Mouse (Mus musculus) kidney, adult 2 months (tissue): ENCODE measurements at regions not wholly inside any gene's neighbourhood (a gene's known extent, or its start where the extent isn't known, plus 50 kb on each side); places are given as distances from the start of the nearest gene placed in this dataset.

Source experiments
- DNase-seq: peaks from one replicate; pipeline ENCODE4 v3.0.0; 2021
- H3K27ac ChIP-seq: fragments of 200-500 bp; 2 replicates; pipeline ENCODE4 v1.5.1; 2012; ENCODE audit warnings: low read depth, low read length, control low read depth, inconsistent platforms; ENCODE audit not compliant: insufficient read depth
- H3K27me3 ChIP-seq: fragments of 200-500 bp; replicated peaks from 2 replicates; pipeline ENCODE4 v1.6.1; 2012; ENCODE audit warnings: mild to moderate bottlenecking, moderate library complexity, low read length, inconsistent platforms; ENCODE audit not compliant: control insufficient read depth, insufficient read depth
- H3K36me3 ChIP-seq: fragments of 200-500 bp; 2 replicates; pipeline ENCODE4 v1.6.1; 2012; ENCODE audit warnings: mild to moderate bottlenecking, moderate library complexity, low read length, inconsistent platforms; ENCODE audit not compliant: control insufficient read depth, insufficient read depth
- H3K4me1 ChIP-seq: fragments of 200-500 bp; 2 replicates; pipeline ENCODE4 v1.6.1; 2011; ENCODE audit warnings: low read length; ENCODE audit not compliant: control insufficient read depth, insufficient read depth
- H3K4me3 ChIP-seq: fragments of 200-500 bp; 2 replicates; pipeline ENCODE4 v1.5.1; 2011; ENCODE audit warnings: mild to moderate bottlenecking, low read depth, low read length, control low read depth; ENCODE audit not compliant: insufficient read depth
- CTCF ChIP-seq: fragments of 200-500 bp; conservative IDR thresholded peaks from 2 replicates; pipeline ENCODE4 v1.5.1; 2011; ENCODE audit warnings: low read depth, mild to moderate bottlenecking, control low read depth, low read length, moderate library complexity, mixed read lengths; ENCODE audit not compliant: insufficient read depth, insufficient read length
- POLR2A ChIP-seq: fragments of 200-500 bp; IDR thresholded peaks from one replicate; pipeline ENCODE4 v1.6.1; 2011; ENCODE audit warnings: low read depth, low read length, control low read depth
- WGBS: fragments of 180-500 bp; shearing (Covaris S2); methylation state at CpG from one replicate; pipeline ENCODE4 v1.1.7; 2018; 5-methylcytosine and 5-hydroxymethylcytosine counted together

DNA sequence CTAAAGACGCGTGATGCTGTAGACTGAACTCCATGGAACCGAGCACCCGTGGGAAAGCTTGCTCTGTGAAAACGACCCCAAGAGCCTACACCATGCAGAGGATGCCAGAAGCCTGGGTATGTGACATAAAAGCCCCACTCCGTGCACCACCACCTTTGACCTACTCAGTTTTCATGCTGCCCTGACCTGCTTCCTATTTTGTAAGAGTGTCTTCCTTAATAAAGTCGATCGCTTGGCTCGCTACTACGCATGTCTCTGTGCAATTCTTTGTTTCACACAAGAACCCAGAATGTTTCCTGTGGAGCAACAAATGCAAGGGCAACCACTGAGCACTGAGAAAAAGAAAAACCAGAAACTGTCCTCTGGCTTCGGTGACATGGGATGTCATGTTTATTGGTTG lies 60.5 kb downstream of the Sec61b start:
- Histone ChIP-seq H3K4me3 (no peak overlapping the region), H3K36me3 (no peaks in the 10 kb centered on the region), H3K27me3 (no peaks in the 10 kb centered on the region), H3K27ac (no peak overlapping the region), H3K4me1 (no peaks in the 10 kb centered on the region)
- no peak for TF ChIP-seq CTCF
- TF ChIP-seq POLR2A = no peak
- DNase-seq = no peak
- WGBS = 55% methylated on average over 11 of the region's 11 CpGs

DNA sequence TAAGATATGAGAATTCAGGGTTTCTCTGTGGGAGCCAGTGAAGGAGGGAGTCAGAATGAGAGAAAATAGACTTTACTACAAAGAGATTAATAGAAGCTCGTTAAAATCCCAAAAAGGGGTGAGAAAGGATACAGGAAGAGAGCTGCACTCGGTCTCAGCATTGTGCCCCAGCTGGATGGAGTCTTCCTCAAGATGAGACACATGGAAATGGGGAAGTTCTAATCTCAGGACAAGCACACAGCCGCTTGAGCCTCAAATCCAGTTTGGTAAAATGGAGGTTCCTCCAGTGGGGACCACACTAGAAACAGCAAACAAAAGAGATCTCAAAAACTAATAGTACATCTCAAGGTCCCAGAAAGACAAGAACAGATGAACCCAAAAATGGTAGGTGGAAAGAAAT lies 93.2 kb downstream of the Sec61b start:
- no peak overlapping the region for H3K4me3 ChIP-seq
- no peaks in the 10 kb centered on the region; the same call in 1 of the 2 replicates for H3K27me3 ChIP-seq
- no peak overlapping the region for H3K27ac ChIP-seq
- 63% methylated on average over 3 of the region's 3 CpGs for WGBS
- no peak for DNase-seq
- H3K36me3 ChIP-seq = no peaks in the 10 kb centered on the region
- H3K4me1 ChIP-seq = no peaks in the 10 kb centered on the region
- TF ChIP-seq POLR2A (no peak), CTCF (no peak)

DNA sequence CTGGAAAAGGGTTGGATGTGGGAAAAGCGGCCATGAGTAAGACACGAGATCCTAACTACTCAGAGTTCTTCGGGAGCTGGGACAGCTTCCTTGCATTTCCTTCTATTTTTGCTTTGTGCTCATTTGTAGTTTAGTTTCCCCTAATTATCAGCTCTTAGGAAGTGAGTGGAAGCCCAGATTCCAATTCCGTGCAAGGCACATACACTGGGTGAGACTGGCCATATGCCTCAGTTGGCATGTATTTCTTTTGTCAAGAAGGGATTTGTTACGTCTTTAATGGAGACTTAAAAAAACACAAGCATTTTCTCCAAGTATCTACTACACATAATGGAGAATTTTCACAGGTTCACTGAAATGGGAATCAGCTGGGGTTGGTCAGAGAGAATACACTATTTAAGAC lies 96.4 kb downstream of the Sec61b start:
- Histone ChIP-seq H3K27me3 (no peaks in the 10 kb centered on the region; the same call in 1 of the 2 replicates), H3K27ac (no peak overlapping the region), H3K4me3 (no peak overlapping the region), H3K4me1 (no peaks in the 10 kb centered on the region), H3K36me3 (no peaks in the 10 kb centered on the region)
- 89% methylated on average over 5 of the region's 5 CpGs for WGBS
- DNase-seq = no peak
- no peak for TF ChIP-seq CTCF
- TF ChIP-seq POLR2A = no peak

DNA sequence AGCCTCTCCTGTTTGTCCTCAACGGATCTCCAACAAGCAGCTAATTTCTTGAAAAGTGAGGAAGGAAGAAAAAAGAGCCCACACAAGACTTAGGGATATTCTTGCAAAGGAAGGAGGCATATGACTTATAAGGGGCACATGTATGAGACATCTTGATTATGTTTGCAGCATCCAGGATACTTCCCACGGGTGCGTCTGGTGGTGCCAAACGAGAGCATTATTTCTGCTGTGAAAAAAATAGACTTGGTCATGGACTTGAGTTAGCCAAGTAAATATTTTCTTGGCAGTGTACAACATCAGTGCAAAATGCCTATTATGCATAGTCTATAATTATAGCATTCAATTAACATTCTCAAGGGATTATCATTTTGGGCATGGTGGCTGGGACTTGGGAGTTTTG lies 101.6 kb downstream of the Sec61b start:
- WGBS = 72% methylated on average over 4 of the region's 4 CpGs
- H3K4me3 ChIP-seq = no peak overlapping the region
- DNase-seq = no peak
- no peaks in the 10 kb centered on the region; the same call in 1 of the 2 replicates for H3K27me3 ChIP-seq
- no peak overlapping the region for H3K27ac ChIP-seq
- TF ChIP-seq POLR2A = no peak
- TF ChIP-seq CTCF = no peak
- H3K36me3 ChIP-seq = no peaks in the 10 kb centered on the region
- H3K4me1 ChIP-seq = no peaks in the 10 kb centered on the region

DNA sequence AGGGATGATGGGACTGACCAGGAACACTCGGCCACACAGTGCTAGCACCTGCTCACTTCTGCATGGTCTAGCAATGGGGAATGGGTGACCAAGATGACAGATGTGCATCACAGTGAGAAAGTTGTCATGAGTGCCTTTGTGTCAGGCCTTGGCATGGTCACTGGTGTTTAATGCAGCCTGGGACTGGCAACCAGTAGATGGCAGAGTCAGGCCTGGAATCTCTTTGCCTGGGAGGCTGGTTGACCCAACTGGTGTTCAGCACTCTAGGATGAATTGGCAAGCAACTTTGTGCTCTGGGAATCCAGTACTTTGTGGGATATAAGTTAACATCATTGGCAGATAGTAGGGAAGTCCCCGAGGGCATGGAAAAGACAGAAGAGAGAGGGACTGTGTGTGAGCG lies 103.0 kb downstream of the Sec61b start:
- Histone ChIP-seq H3K36me3 (no peaks in the 10 kb centered on the region), H3K4me1 (no peaks in the 10 kb centered on the region), H3K27ac (no peak overlapping the region), H3K27me3 (no peaks in the 10 kb centered on the region), H3K4me3 (no peak overlapping the region)
- DNase-seq = peak; percentile 13
- TF ChIP-seq CTCF = peak; percentile 50
- no peak for TF ChIP-seq POLR2A
- 94% methylated on average over 3 of the region's 3 CpGs for WGBS

DNA sequence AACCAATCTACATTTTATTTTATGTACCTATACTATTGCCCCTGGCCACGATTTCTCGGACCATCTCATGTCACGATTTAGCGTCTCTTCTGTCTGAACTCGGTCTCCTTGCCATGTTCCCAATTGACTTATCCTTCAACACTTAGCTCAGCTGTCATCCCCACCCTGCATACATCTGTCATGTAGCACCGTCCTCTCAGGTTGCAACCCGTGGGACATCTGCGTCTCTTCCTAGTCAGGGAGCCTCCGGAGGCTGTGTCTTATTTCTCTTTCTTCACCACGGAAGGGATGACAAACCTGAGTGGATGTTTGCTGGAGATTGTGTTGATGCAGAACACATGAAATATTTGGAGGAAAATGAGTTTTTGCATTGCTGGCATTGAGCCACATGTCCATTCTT lies 104.2 kb downstream of the Sec61b start:
- no peaks in the 10 kb centered on the region for H3K4me1 ChIP-seq
- no peak overlapping the region for H3K4me3 ChIP-seq
- 77% methylated on average over 10 of the region's 10 CpGs for WGBS

DNA sequence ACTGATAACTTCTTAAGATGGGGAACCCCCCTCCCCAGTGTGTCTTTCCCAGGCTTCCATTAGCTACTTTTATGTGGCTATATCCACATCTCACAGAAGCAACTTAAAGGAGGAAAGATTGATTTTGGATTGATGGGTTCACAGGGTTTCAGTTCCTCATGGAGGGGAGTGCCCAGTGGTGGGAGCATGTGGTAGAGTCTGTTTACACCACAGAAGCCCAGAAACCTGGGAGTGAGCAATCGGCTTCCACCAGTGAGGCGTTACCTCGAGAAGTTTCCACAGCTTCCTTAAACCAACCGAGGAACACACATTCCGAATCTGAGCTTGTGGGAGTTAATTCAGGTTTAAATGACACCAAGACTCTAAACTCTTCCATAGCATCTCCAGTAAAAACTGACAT lies 106.1 kb downstream of the Sec61b start:
- 57% methylated on average over 5 of the region's 5 CpGs for WGBS
- Histone ChIP-seq H3K4me3 (no peak overlapping the region), H3K4me1 (no peaks in the 10 kb centered on the region), H3K27me3 (no peaks in the 10 kb centered on the region), H3K36me3 (no peaks in the 10 kb centered on the region), H3K27ac (no peak overlapping the region)
- DNase-seq = no peak
- TF ChIP-seq CTCF (no peak), POLR2A (no peak)

More for the DNA sequence above, 104.2 kb downstream of the Sec61b start:
- no peak overlapping the region for H3K27ac ChIP-seq
- H3K27me3 ChIP-seq = no peaks in the 10 kb centered on the region
- no peak for DNase-seq
- H3K36me3 ChIP-seq = no peaks in the 10 kb centered on the region
- TF ChIP-seq POLR2A (no peak), CTCF (no peak)

DNA sequence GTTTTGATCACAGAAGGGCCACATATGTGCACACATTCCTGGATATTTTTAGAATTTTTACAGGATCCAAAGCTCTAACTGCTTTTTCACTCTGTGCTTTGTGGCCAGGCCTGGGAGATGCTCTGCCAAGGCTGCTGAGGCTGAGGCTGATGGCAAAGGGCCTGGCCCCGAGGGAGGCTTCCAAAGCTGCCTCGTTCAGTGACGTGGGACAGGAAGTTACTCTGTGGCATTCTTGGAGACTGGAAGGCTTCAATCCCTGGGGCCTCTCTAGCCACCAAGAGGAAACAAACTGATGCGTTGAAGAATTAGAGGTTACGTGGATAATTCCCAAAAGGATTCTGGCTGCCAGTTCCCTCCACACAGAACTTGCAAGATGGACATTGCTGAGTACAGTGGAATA lies 112.8 kb downstream of the Sec61b start:
- 52% methylated on average over 5 of the region's 5 CpGs for WGBS

More for the DNA sequence above, 112.8 kb downstream of the Sec61b start:
- Histone ChIP-seq H3K27me3 (no peaks in the 10 kb centered on the region), H3K4me1 (no peaks in the 10 kb centered on the region), H3K36me3 (no peaks in the 10 kb centered on the region), H3K4me3 (no peak overlapping the region), H3K27ac (no peak overlapping the region)
- DNase-seq = peak; percentile 66
- TF ChIP-seq POLR2A (no peak), CTCF (no peak)
